Mouse (Mus musculus) intestine, embryonic 14.5 days (tissue): Measurements from ENCODE around the gene Galnt18. TPM values are rescaled to one million over a fixed set of nuclear protein-coding genes. Genes with fewer than 3 reads are reported as not detected.

Source experiments
- ATAC-seq: fragments of 200-750 bp; cut with Nextera tagmentation; replicated peaks from 2 replicates; pipeline ENCODE4 v1.8.0; 2017; ENCODE audit warnings: low read depth, moderate number of reproducible peaks, moderate TSS enrichment, moderate library complexity; ENCODE audit not compliant: low FRiP score, low TSS enrichment
- DNase-seq: peaks from one replicate; pipeline ENCODE4 v3.0.0-alpha.2; 2018; ENCODE audit warnings: low spot score
- H3K27ac ChIP-seq: fragments of 300-500 bp; sonication (generic); 2 replicates; pipeline ENCODE4 v1.5.1; 2014; ENCODE audit warnings: low read depth, mild to moderate bottlenecking, control low read depth
- H3K27me3 ChIP-seq: fragments of 300-500 bp; sonication (generic); replicated peaks from 2 replicates; pipeline ENCODE4 v1.6.1; 2014; ENCODE audit warnings: low read length, control low read depth; ENCODE audit not compliant: control insufficient read depth, insufficient read depth
- H3K36me3 ChIP-seq: fragments of 300-500 bp; sonication (generic); 2 replicates; pipeline ENCODE4 v1.6.1; 2014; ENCODE audit warnings: low read length, control low read depth; ENCODE audit not compliant: control insufficient read depth, insufficient read depth
- H3K4me1 ChIP-seq: fragments of 300-500 bp; sonication (generic); replicated peaks from 2 replicates; pipeline ENCODE4 v1.6.1; 2014; ENCODE audit warnings: low read length, control low read depth, mixed read lengths; ENCODE audit not compliant: control insufficient read depth, insufficient read depth
- H3K4me2 ChIP-seq: fragments of 300-500 bp; sonication (generic); 2 replicates; pipeline ENCODE4 v1.6.1; 2014; ENCODE audit warnings: low read length
- H3K4me3 ChIP-seq: fragments of 300-500 bp; sonication (generic); 2 replicates; pipeline ENCODE4 v1.5.1; 2014; ENCODE audit warnings: low read depth, low read length, control low read depth, mixed read lengths
- H3K9ac ChIP-seq: fragments of 300-500 bp; sonication (generic); 2 replicates; pipeline ENCODE4 v1.6.1; 2014; ENCODE audit warnings: mild to moderate bottlenecking, low read length
- H3K9me3 ChIP-seq: fragments of 300-500 bp; sonication (generic); 2 replicates; pipeline ENCODE4 v1.6.1; 2016; ENCODE audit warnings: low read length, control low read depth; ENCODE audit not compliant: control insufficient read depth
- WGBS: fragments of 180-500 bp; shearing (Covaris S2); extraction: QIAGEN DNeasy Blood & Tissue Kit; methylation state at CpG from one replicate; pipeline ENCODE4 v1.1.7; 2014; 5-methylcytosine and 5-hydroxymethylcytosine counted together
- polyA plus RNA-seq: library from polyadenylated mRNA; unstranded; fragments of >200 nt; fragmentation: Nextera tagmentation; extraction: Ambion mirVana; gene quantifications from 2 replicates; pipeline ENCODE4 v1.2.1, GENCODE M21; 2014

Galnt18 gene
- polyA plus RNA-seq, 1 experiment from 2014 or later, result 18.8 TPM

- H3K4me3 ChIP-seq, result no peak overlapping the region
- H3K9me3 ChIP-seq, result no peaks in the 10 kb centered on the region
- no peak overlapping the region for H3K4me2 ChIP-seq
- no peaks in the 10 kb centered on the region for H3K27me3 ChIP-seq
- no peak overlapping the region for H3K27ac ChIP-seq
- no peak overlapping the region for H3K9ac ChIP-seq
- no peak for ATAC-seq
- WGBS, result 76% methylated on average over 5 of the region's 5 CpGs
- DNase-seq, result no peak
- no peaks in the 10 kb centered on the region for H3K36me3 ChIP-seq
- 0 out of 2 replicates have a peak, but pooled peaks cover under 1% of the 10 kb centered on the region for H3K4me1 ChIP-seq
Measured at GRCm38 (mm10) chr7:111714639-111715360, 65.0 kb downstream of the Galnt18 start.

GRCm38 (mm10) chr7:111713828-111714600 lies 65.8 kb downstream of the Galnt18 start:
- no peak overlapping the region for H3K4me2 ChIP-seq
- no peak overlapping the region for H3K4me3 ChIP-seq
- no peaks in the 10 kb centered on the region for H3K27me3 ChIP-seq
- ATAC-seq (no peak), DNase-seq (no peak)
- H3K4me1 ChIP-seq, result no peaks in the 10 kb centered on the region
- H3K9me3 ChIP-seq, result no peaks in the 10 kb centered on the region
- no peak overlapping the region for H3K27ac ChIP-seq
- no peaks in the 10 kb centered on the region for H3K36me3 ChIP-seq
- 64% methylated on average over 3 of the region's 3 CpGs for WGBS
- H3K9ac ChIP-seq, result no peak overlapping the region

DNA sequence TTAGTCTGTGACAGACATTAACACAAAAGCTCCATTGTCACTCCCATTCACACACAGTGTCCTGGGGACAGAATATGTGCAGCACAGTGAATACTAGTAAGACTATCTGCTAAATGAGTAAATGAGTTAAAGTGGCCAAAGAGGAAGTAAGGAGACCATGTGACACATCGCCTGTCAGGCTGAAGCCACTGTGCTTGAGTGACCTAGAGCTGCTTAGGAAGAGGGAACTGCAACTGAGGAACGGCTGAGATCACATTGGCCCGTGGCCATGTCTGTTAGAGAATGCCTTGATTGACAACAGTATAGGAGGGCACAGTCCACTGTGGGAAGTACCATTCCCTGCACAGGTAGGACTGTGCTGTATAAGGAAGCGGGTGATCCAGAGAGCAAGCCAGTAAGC lies 67.0 kb downstream of the Galnt18 start:
- Histone ChIP-seq H3K27me3 (no peaks in the 10 kb centered on the region), H3K9me3 (no peaks in the 10 kb centered on the region), H3K4me1 (no peaks in the 10 kb centered on the region), H3K4me3 (no peak overlapping the region), H3K4me2 (no peak overlapping the region), H3K9ac (no peak overlapping the region), H3K36me3 (no peaks in the 10 kb centered on the region), H3K27ac (no peak overlapping the region)
- WGBS, result 86% methylated on average over 4 of the region's 4 CpGs
- no peak for DNase-seq
- no peak for ATAC-seq

GRCm38 (mm10) chr7:111711045-111711808 lies 68.5 kb downstream of the Galnt18 start:
- H3K9ac ChIP-seq, result no peak overlapping the region
- H3K4me2 ChIP-seq, result no peak overlapping the region
- no peaks in the 10 kb centered on the region for H3K4me1 ChIP-seq
- no peak for ATAC-seq
- no peak for DNase-seq
- H3K9me3 ChIP-seq, result no peaks in the 10 kb centered on the region
- H3K27me3 ChIP-seq, result no peaks in the 10 kb centered on the region
- H3K36me3 ChIP-seq, result no peaks in the 10 kb centered on the region
- no peak overlapping the region for H3K4me3 ChIP-seq
- WGBS, result 81% methylated on average over 6 of the region's 6 CpGs
- no peak overlapping the region for H3K27ac ChIP-seq

- WGBS, result 43% methylated on average over 4 of the region's 4 CpGs
- H3K4me3 ChIP-seq, result no peak overlapping the region
- no peak overlapping the region for H3K27ac ChIP-seq
- H3K4me2 ChIP-seq, result no peak overlapping the region
- ATAC-seq, result no peak
- H3K36me3 ChIP-seq, result no peaks in the 10 kb centered on the region
- H3K4me1 ChIP-seq, result no peaks in the 10 kb centered on the region
- no peaks in the 10 kb centered on the region for H3K27me3 ChIP-seq
- H3K9me3 ChIP-seq, result no peaks in the 10 kb centered on the region
- DNase-seq, result no peak
- H3K9ac ChIP-seq, result no peak overlapping the region
Measured at GRCm38 (mm10) chr7:111710311-111710710, 69.5 kb downstream of the Galnt18 start.

DNA sequence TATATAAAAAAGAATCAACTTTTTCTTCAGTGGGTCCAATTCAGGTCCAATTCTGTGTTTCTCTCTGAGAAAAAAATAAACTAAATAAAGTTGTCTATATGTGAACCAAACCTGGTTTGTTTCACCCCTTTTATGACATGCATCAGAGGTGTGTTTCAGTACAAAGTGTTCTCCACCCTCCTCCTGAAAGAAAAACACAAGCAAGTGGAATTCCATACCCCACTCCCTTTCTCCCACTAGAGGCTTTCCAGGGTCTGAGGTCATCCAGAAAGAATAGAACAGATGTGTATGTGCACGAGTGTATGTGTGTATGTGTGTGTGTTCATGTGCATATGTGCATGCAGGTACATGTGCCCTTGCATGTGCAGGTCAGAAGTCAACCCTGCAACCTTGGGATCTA lies 71.2 kb downstream of the Galnt18 start:
- 44% methylated on average over 1 of the region's 1 CpGs for whole genome bisulfite sequencing
- no peak overlapping the region for H3K4me3 ChIP-seq
- H3K9ac ChIP-seq, result no peak overlapping the region
- H3K27ac ChIP-seq, result no peak overlapping the region
- H3K27me3 ChIP-seq, result no peaks in the 10 kb centered on the region
- no peaks in the 10 kb centered on the region for H3K9me3 ChIP-seq
- no peaks in the 10 kb centered on the region for H3K4me1 ChIP-seq
- no peak overlapping the region for H3K4me2 ChIP-seq
- H3K36me3 ChIP-seq, result no peaks in the 10 kb centered on the region
- DNase-seq, result no peak
- ATAC-seq, result no peak

- Histone ChIP-seq H3K4me1 (no peaks in the 10 kb centered on the region), H3K36me3 (no peaks in the 10 kb centered on the region), H3K4me2 (no peak overlapping the region), H3K4me3 (no peak overlapping the region), H3K27ac (no peak overlapping the region), H3K9ac (no peak overlapping the region), H3K27me3 (no peaks in the 10 kb centered on the region), H3K9me3 (no peaks in the 10 kb centered on the region)
- 92% methylated on average over 2 of the region's 2 CpGs for WGBS
- ATAC-seq (no peak), DNase-seq (no peak)
Measured at GRCm38 (mm10) chr7:111702961-111703360, 76.8 kb downstream of the Galnt18 start.

- ATAC-seq (no peak), DNase-seq (no peak)
- H3K27ac ChIP-seq, result no peak overlapping the region
- no peak overlapping the region for H3K9ac ChIP-seq
- no peaks in the 10 kb centered on the region for H3K4me1 ChIP-seq
- no peak overlapping the region for H3K4me3 ChIP-seq
- no peaks in the 10 kb centered on the region for H3K27me3 ChIP-seq
- no peaks in the 10 kb centered on the region for H3K36me3 ChIP-seq
- H3K4me2 ChIP-seq, result no peak overlapping the region
- no peaks in the 10 kb centered on the region for H3K9me3 ChIP-seq
Measured at GRCm38 (mm10) chr7:111701788-111702187, 78.0 kb downstream of the Galnt18 start.
